Mouse (Mus musculus) right cerebral cortex, adult 18-20 months (tissue): ENCODE results near the gene Dusp7.

Experiments used
- DNase-seq: peaks from one replicate; pipeline ENCODE4 v3.0.0; 2022; ENCODE audit warnings: mixed read lengths

The Dusp7 gene

GRCm38 (mm10) chr9:106421865-106422160 lies 53.4 kb downstream of the Dusp7 start:
- DNase-seq: peak; percentile 89
